Mouse (Mus musculus): ENCODE results near the gene Rtn4rl1.

Rtn4rl1 gene

DNA sequence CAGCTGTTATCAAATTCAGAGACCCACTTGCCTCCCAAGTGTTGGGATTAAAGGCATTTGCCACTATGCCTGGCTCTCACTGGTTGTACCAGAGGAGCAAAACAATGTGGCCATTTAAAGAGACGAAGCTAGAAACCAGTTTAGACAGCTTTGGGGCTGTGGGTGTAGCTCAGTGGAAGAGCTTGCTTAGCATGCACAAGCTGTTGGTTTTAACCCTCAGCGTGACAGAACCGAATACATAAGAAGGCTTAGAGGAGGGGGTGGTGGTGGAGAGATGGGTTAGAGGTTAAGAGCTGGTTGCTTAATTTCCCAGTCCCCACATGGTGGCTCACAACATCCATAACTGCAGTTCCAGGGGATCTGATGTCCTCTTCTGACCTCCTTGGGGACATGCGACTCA is 115.1 kb downstream of the Rtn4rl1 start:
- no peak for DNase-seq

DNA sequence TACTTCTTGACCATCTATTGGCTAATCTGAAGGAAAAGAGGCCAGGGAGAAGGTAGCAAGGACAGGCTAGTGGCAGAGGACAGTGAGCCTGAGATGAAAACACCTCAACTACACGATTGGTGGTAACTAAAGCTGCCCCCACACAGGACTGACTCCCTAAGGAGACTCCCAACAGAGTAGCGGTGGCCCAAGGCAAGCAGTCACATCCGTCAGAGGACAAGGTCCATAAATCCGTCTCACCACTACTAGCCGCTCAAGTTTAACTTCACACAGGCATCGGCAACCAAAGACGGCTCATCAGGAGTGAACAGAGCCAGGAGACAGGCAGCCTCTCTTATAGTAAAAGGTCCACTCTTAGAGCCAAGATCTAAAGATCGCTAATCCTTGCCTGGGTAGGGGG is 117.2 kb downstream of the Rtn4rl1 start:
- no peak for DNase-seq

DNA sequence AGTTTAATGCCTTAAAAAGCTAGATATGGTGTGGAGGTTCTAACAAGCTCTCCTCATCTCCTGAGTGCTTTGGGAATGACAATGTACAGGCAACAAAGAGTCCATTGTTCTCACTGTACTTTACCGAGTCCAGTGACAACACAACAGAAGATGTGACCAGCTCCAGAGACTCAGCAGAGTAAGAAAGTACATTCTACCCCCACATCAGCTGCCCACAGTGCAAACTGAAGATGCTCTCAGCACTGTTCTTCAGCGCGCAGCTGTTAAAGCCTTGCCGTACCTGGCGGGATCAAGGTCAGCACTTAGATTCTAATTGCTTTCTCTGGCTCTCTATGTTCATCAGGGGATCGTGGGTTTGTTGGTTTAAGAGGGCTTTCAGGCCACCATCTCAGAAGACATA is 118.2 kb downstream of the Rtn4rl1 start:
- DNase-seq = no peak

GRCm38 (mm10) chr11:75313834-75314233 is 120.3 kb downstream of the Rtn4rl1 start:
- DNase-seq = no peak
